Mouse (Mus musculus): ENCODE measurements around the gene Atp2b4.
A peak's percentile ranks its signal among the peaks of the same experiment; 100 is the strongest.

Atp2b4 gene

DNA sequence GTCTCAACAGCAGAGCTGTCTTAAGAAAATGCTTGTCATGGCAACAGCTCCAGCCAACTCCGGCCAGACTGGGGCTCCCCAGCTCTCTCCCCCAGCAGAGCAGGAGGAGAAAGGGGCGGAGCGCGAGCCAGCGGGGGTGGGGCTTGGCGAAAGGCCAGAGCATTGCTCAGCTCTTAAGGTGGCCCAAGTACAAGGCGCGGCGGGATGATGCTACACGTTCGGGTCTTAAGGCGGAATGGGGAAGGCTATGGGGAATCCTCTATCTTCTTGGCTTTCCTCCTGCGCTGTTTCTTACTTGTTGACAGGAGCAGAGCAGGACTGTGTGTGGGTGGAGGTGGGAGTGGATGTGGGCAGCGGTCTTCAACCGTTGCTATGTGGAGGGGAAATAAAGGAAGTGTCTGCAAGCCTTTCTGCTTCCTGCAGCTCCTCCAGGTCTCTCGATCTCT, at the start of gene Atp2b4:
Gene Atp2b4, minus strand, starts transcription at position 94 of the 446 bp plus-strand sequence.
- DNase-seq: peak; percentile 96

DNA sequence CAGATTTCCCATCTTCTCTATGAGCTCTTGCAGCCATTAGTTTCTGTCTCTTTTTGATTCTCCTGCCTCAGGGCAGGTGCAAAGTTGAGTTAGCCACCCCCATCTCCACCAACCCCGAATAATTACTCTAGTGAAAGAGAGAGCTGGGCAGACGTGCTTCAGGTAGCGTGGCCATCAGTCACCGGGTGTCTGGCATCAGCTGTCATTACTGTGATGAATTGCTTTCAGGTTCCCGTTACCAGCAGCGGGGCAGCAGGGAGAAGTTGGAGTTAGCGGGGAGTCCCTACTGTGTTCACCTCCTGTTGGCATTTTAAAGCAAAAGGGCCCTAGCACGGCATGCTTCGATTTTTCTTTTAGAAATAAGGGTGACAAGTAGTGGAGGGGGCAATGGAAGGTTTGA, 43.9 kb upstream of the Atp2b4 start:
- DNase-seq: no peak

DNA sequence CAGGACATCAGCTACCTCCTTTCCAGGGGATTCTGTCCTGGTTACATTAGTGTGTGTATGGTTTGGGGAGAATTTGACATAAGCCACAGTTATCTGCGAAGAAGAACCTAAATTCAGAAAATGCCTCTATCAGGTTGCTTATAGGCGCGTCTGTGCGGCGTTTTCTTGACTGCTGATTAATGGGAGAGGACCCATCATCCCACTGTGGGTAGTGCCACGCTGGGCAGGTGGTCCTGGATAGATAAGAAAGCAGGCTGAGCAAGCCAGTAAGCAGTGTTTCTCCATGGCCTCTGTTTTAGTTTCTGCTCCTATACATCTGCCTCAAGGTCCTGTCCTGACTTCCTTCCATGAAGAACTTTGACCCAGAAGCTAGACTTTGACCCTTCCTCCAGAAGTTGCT, 43.1 kb upstream of the Atp2b4 start:
- no peak for DNase-seq

DNA sequence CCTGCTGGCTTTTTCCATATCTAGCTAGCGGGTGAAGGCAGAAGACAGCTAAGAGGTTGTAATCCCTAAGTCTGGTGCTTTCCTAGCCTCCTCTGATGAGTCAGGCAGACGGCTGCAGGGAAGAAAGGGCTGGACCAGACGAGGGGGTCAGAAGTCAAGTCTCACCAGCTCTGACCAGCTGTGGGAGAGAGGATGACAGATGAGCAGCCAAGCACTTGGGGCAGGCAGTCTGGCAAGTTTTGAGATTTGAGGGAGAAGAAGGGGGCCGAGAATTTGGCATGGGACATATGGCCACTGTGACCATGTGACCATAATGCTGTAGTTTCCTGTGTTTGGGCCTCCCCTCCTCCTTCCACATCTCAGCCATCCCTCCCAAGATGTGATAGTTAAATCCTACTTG, 42.5 kb upstream of the Atp2b4 start:
- no peak for DNase-seq

DNA sequence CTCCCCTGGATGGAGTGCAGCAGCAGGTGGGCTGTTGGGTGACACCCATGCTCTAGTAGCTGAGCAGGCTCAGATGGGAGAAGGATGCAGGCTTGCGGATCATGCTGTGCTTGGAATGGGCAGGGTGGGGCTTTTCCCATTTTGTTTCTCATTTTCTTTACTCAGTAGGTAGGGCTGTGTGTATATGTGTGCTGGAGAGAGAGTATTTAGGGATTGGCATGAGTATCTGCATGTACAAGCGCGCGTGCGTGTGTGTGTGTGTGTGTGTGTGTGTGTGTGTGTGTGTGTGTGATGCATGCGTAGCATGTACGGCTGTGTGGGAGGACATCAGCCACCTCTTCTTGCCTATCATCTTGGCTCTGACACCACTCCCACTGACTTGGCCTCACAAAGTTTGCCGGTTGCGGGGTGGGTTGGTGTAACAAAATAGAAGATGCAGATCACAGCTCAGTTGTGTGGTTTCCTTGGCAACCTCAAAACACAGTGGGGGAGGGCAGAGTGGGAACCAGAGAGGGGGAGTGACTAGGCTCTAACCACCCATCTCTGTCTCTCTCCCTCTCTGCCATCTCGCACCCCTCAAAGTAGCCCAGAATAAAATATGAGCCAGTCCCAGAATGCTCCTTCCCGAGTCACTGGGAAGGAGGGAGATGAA, 41.4 kb upstream of the Atp2b4 start:
- no peak for DNase-seq

DNA sequence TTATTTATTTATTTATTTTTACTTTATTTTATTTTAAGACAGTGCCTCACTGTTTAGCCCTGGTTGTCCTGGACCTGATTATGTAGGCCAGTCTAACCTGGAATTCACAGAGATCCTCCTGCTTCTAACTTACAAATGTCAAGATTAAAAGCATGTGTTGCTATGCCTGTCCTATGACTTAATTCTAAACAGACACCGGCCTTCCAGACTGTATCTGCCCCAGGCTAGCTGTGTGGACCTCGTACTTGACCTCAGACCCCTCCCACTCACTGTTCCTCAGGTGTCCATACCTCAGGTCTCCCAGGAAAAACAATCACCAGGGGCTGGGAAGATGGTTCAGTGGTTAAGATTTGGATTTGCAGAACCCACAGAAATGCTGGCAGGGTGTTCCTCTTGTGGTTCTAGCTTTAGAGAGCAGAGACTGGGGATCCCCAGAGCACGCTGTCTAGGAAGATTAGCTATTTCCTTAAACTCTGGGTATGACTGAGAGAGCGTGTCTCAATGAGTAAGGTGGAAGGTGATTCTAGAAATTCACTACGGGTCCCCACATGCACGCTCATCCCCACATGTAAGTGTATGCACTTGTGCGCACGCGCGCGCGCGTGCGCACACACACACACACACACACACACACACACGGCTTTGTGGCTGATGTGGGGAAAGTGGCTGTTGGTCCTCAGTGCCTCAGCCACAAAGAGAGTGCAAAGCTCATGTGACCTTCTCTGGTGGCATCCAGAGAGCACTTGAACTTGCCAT, 40.5 kb upstream of the Atp2b4 start:
- no peak for DNase-seq

DNA sequence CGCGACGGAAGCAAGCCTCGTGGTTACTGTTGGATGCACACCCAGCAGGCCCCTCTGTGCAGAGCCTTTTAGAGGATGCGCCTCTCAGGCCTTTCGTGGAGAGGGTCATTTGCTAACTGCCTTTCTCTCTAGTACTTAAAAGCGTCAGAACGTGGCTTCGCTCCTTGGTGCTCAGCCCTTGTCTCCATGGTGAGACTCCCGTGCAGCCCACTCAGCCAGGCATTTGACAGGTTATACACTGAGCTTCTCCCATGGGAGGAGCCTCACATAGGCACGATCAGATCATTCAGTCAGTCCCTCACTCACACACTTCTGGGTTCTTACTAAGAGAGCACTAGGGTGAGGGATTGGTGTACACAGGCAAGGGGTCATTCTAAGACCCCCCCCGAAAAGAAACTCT, 39.7 kb upstream of the Atp2b4 start:
- DNase-seq: no peak

DNA sequence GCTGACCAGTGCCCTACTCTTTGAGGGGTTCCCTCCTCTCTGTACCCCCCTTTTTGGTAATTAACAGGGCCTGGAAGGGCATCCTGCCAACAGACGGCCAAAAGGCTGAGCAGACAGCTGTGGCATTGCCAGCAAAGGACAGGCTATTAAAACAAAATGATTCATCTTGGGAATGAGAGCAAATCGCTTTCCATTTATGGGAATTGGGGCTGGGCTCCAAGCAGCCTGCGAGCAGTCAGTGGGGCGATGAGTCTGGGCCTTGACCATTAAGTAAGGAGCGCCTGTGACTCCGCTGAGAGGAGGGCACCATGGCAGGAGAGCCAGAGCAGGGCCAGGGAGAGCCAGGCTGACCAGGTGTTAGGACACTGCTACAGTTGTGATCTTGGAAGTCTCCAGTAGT, 33.5 kb upstream of the Atp2b4 start:
- DNase-seq: peak; percentile 22

DNA sequence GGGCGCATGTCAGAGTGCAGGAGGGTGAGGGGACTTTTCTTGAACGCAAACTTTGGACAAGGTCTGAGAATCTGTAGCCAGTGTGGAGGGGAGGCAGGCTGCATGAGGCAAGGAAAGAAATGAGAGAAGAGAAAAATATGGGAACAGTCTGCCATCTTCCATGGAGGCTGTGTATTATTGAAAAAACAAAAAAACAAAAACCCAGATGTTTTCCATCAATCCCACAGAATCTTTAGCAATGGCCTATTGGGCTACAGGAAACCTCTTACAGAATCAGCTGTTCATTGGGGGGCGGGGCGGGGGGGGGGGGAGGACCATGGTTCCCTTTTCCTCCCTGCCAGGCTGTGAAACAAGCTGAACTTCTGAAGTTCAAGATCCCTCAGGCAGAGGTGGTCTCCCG, 31.9 kb upstream of the Atp2b4 start:
- no peak for DNase-seq

DNA sequence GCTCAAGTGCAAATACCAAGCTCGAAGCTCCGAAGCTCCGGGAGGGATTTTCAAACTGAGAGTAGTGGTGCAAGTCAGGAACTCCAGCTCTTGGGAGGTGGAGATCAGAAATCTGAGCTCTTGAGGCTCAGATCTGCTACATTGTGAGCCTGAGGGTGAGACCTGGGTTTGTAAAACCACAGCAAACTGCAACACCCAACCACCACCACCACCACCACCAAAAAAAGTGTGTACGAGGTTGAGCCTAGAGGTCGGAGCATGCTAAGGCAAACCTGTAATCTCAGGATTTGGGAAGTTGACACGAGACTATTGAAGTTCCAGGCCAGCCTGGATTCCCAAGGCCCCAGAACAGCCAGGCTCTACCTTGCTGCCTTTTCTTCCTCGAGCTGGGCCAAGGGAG, 25.4 kb upstream of the Atp2b4 start:
- no peak for DNase-seq

DNA sequence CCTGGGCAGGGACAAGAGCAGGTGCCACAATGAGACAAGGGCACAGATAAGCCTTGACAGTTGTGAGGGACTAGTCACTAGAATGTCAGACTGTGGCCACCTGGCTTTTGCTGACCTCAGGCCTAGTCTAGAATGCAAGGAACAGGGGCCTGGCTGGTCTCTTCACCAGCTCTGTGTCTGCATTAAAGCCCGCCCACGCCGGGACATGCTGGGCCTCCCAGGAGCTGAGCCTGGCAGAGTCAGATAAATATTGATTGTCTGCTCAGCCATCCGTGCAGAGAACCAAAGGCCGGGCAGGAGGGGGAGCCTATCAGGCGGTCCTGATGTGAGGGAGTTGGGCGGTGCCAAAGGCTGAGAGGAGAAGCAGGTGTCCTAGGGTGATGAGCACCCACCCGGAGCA, 24.7 kb upstream of the Atp2b4 start:
- DNase-seq: no peak

DNA sequence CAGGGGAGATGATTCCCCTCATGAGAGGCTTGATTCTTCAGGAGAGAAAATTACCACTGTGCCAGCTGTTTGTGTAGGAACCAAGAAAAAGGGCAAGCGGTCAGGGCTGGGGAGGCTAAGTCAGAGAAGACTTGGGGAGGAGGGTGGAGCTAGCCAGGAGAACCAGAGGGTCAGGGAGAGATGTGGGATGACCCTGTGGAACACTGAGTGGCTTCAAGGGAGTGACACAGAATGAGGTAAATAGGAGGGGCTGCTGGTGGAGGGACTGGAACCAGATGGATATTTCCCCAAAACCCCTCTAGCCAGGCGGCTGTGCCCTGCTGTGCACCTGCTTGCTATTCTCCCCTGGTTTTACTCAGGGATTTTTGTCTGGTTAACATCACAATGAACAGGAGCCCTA, 24.3 kb upstream of the Atp2b4 start:
- no peak for DNase-seq

DNA sequence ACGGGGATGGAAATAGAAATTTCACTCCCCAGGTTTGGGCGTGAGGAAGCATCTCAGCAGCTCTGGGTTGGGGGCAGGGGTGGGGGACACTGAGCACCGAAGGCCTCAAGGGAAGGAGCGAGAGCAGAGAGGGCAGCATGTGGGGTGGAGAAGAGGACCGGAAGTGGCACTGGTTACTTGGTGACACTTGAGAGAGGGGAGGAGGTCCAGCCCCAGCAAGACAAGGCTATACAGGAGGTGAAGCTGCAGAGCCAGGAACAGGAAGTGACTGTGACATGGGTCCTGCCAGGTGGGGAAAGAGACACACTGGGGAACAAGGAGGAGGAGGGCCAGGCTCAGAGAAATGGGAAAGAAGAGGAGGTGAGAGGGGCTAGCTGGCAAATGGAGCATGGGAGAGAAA, 20.3 kb upstream of the Atp2b4 start:
- DNase-seq: no peak

DNA sequence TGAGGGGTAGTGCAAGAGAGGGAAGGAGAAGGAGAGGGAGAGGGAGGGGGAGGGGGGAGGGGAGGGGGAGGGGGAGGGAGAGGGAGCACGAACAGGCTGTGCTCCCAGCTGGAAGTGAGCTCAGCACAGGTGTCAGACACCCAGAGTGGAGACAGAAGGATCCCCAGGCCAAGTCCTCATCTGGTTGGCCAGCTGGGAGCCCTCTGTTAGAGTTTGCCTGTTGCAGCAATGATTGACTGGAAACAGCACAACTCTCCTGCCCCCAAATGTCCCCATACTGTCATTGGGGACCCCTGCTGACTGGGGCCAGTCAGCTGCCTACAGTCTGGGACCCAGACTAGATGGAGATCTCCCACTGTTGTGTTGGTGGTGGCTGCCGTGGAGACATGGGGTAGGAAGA, 19.3 kb upstream of the Atp2b4 start:
- DNase-seq: no peak

DNA sequence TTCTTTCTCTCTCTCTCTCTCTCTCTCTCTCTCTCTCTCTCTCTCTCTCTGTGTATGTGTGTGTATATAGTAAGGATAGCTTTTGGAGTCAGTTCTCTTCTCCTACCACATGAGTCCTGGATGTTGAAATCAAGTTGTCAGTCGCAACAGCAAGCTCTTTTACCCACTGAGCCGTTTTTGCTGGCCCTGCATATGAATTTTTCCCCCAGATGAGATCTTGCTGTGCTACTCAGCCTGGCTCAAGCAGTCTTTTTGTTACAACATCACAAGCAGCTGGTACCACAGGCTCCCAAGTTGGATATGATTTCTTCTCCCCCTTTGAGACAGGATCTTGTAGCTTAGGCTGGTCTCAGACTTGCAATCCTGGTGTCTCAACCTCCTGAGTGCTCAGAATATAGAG, 17.7 kb upstream of the Atp2b4 start:
- no peak for DNase-seq

DNA sequence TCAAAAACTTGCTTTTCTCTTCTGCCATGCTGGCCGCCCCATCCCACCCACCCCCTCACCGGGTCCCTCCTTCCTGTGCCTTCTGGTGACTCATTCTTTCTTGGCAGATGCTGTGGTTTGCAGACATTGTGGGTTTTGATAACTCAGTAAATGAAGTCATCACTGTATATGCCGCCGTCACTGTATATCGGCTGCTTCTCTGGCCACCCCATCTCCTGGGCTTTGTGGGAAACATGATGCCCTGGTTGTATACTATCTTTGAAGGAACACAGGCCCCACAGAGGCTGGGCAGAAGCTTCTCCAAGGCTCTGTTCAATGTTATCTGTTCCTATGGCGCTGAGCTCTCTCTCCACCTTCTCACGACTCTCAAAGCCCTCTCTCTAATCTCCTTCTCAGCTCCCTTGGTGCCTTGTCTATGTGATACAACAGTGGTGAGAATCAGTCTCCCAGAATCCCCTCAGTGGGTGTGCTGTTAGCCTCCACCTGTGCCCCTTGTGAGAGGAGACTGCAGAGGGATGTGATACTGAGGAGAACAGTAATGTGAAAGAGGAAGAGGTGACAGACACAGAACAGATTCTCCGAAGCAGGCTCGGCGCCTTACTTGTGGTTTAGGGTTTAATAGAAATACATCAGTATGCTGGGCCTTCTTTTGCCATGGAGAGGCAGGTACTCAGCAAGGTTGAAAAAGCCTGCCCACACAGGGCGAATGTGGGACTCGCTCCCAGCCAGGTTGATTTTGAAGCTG, 15.1 kb upstream of the Atp2b4 start:
- DNase-seq: no peak

DNA sequence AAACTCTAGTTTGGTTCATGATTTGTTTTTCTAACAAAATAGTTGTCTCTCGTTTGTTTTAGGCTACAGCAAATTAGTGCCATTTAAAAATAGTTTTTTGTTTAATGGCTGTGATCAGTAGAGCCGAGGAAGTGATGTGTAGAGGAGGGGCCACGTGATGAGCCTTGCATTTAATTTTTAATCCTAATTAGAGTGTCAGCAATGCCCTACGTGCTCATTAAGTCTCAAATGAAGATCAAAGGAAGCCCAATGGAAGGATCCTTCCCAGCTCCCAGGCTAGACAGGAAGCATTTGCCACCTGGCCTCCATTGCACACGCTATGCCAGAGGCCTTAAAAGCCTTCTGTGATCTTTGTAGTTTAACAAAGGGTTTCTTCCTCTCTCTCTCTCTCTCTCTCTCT, 8.5 kb upstream of the Atp2b4 start:
- peak; percentile 50 for DNase-seq

DNA sequence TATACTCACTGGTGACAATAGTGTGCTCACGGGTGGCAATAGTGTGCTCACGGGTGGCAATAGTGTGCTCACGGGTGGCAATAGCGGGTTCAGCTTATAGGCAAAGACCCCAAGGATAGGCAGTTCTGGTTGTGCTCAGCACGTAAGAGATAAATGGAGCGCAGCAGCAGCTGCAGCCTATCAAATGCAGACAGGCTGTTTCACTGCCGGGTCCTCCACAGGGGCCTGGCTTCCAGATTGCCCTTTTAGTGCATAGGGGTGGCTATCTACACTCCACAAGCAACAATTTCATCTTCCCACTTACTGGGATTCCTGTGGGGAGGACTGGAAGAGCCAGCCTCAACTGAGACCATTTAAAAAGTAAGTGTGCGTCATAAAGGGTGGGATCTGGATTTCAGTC, 7.2 kb upstream of the Atp2b4 start:
- no peak for DNase-seq

DNA sequence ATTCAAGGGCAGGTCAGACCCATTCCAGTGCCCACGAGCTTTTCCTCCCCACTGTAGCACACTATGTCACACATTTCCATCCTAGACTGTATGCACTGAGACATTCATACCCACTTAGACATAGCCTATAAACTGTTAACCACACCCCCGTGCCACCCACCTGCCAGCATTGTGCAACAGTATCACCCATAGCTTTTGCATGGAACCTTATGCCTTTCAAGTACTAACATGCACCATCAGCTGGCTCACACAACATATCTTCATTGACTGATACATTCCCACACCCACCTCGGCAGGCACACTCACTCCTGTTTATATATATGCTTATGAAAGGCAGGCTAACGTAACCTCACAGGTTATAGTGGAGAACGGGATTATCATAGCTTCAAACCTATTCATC, 902 bp upstream of the Atp2b4 start:
- peak; percentile 6 for DNase-seq

DNA sequence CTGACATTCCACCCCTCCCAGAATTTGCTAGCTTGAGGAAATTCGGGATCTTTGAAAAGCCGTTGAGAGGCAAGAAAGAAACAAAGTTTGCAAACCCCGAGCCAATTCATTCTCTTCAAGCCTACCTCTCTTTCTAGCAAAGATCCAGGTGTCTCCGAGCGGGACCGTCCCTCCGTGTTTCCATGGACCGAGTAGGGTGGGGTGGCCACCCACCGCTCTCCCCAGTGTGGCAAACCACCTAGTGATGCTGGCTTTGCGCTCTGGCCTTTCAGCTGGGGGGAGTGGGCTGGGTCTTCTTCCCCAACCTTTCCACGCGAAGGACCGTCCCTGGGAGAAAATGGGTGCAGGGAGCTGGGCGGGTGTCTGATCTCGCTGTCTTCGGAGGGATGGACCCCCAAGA, 329 bp downstream of the Atp2b4 start:
- peak; percentile 8 for DNase-seq

DNA sequence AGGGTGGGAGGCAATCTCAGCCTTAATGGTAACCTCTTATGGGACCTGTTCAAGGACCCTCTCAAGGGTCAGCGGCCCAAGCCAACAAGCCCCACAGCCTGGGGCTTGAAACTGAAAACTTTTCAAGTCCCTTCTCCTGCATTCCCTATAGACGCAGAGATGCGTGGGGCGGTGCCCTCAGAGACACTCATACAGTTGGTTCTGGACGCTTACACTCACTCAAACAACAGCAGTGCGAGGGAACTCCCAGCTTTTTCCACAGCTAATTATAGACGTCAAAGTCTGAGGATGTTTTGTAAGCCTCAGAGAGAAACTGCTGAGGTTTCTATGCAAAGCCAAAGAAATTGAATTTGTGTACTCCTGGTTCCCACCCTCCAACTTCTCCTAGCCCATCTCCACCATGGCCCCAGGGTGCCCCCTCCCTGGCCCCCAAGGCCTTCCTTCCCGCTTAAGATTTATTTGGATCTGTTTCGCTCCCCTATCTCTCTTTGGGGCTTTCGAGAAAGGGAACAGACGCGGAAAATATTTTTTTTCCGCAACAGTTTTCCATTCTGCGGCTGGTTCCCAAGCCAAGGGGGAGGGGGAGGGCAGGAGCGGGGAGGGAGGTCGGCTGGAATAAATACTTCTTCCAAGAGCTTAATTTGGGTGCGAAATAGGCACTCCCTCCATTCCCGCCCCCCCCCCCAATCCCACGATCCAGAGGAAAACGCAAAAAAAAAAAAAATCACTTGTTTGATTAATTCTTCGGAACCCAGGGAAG, 975 bp downstream of the Atp2b4 start:
- DNase-seq: peak; percentile 22

DNA sequence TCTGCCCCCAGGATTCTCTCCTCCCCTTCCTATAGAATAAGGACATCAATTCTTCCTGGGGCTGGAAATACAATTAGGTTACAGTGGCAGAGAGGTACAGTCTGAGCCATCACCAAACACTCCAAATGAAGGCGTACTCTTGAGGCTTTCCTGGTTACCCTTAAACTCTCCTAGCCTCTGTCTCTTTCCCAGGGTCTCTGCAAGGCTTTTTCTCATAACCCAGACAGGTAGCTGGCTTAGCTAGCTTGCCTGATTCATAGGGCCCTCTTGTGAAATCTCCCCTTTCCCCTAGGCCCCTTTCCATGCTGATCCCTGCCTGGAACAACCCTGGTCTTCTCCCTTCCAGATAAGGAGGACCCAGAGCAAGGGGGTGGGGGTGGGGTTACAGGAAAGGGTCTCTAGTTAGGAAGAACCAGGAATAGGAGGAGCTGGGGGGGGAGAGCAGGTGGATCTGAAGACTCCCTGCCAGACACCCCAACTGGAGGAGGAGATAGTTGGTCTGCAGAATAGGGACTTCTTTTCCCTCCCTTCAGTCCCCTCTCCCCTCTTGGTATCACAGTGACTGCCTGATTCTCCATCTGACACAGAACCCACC, 1.9 kb downstream of the Atp2b4 start:
- DNase-seq: no peak
